Mouse (Mus musculus): ENCODE data around the gene Lifr.
A peak's percentile ranks its signal among the peaks of the same experiment; 100 is the strongest.

The Lifr gene

DNA sequence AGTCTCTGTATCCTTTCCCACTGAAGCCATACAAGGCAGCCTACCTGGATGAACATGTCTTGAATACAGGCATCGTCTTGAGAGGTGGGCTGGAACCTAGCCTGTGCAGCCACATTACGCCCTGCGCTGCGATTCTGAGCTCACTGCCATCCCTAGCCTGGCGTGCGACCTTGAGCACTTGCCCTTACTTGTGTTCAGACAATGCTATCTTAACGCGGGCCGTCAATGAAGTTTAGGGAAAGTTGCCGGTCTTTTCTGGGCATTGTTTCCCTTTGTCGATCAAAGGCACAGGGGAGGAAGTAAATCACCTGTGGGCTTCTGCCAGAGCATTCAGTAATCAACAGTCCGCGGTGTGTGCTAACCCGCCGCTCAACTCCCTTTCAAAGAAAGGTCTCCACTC lies 8.6 kb upstream of the Lifr start:
- no peak for DNase-seq

DNA sequence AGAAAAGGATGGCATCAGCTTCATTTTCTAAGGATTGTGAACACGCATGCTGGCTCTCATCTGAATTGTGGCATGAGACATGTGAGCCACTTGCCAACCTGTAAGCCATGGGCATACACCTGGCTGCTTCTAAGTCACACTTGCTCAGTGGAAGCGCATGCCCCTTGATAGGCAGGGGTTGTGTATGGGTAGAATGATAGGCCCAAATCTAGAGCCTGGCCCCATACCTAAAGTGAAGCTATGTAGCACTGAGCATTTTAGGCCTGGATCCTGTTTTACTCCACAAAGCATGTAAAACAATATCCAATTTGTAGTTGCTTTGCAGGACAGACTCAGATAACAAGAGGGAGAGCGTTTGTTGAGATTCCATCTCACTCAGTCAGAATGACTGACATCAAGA lies 7.5 kb upstream of the Lifr start:
- DNase-seq = no peak

DNA sequence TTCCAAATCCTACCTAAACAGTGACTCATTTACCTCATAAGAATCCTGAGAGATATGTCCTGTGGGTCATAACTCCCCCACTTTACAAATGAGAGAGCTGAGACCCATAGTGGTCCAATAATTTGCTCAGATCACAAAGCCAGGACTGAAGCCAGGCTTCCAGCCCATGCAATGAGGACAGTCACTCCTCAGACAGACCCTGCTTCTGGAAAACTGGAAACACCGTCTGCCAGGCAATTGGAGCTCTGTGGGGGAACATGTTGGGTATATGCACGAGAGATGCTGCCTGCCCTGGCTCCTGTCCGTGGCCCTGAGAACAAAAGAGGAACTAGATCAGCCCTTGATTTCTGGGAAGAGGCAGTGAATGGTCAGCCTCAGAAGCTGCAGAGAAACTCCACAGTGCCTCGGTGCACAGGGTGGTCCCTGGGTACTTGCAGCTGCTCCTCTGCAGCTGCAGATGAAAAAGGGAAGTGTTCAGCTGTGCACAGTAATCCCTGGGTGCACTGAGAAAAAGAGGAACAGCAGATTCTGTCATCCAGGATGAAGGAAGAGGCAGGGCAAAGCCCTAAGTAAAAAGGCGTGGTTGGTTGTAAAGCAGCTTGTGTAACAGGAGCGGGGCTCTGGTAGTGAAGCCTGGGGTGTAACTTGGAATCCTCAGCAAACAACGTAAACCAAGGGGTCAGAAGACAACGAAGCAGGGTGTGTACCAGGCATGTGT lies 5.5 kb upstream of the Lifr start:
- DNase-seq = no peak

DNA sequence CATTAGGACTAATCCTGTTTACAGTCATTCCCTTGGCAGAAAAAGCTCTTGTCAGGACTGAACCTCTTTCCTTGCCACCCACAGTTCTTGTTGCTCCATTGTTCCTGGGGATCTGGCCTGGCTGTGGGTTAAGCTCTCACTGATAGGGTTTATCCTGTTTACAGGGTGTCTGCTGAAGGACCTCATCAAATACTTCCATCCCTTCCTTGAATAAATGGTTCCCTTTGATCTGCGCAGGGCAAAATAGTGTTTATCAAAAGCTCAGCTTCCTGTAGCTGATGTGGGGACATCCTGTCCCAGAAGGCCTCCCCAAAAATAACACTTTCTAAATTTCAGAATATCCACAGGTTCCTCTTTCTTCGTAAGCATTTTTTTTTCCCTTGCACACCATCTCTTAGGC lies 1.7 kb upstream of the Lifr start:
- DNase-seq = no peak

- peak; percentile 32 for DNase-seq
Measured at GRCm38 (mm10) chr15:7092321-7092720, 1.9 kb downstream of the Lifr start.

DNA sequence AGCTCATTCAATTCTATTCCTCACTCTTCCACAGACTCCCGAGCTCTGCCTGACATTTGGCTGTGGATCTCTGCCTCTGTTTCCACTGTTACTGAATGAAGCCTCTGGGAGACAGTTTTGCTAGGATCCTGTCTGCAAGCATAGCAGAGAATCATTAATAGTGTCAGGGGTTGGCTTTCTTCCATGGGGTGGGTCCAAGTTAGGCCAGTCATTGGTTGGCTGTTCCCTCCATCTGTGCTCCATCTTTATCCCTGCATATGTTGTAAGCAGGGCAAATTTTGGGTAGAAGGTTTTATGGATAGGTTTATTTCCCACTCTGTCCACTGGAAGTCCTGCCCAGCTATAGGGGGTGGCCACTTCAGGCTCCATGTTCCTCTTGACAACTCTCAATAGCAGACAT lies 9.0 kb downstream of the Lifr start:
- DNase-seq = no peak

GRCm38 (mm10) chr15:7100226-7100625 lies 9.8 kb downstream of the Lifr start:
- DNase-seq = no peak

GRCm38 (mm10) chr15:7103051-7103450 lies 12.6 kb downstream of the Lifr start:
- no peak for DNase-seq

GRCm38 (mm10) chr15:7105224-7105623 lies 14.8 kb downstream of the Lifr start:
- DNase-seq = no peak

DNA sequence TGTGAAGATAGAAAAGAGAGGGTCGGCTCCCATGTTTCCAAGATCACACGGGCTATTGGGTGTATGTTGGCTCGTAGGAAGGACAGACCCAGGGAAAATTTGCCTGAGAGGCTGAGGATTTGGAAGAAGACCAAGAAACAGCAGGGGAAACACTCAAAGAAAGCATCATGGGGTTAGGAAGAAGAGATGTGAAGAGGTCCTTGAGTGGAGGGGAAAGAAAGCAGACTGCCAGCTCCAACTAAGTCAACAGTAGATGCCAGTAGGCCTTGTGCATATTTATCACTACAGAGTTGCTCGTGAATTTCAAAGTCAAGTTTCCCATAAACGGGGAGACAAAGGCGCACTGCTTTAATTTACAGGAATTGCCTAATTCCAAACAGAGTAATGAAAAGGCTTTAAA lies 17.7 kb downstream of the Lifr start:
- DNase-seq = no peak

GRCm38 (mm10) chr15:7112227-7112907 lies 22.0 kb downstream of the Lifr start:
- no peak for DNase-seq

- DNase-seq = no peak
Measured at GRCm38 (mm10) chr15:7113906-7114305, 23.5 kb downstream of the Lifr start.

- DNase-seq = no peak
Measured at GRCm38 (mm10) chr15:7115326-7116003, 25.1 kb downstream of the Lifr start.

GRCm38 (mm10) chr15:7116216-7116615 lies 25.8 kb downstream of the Lifr start:
- DNase-seq = no peak

DNA sequence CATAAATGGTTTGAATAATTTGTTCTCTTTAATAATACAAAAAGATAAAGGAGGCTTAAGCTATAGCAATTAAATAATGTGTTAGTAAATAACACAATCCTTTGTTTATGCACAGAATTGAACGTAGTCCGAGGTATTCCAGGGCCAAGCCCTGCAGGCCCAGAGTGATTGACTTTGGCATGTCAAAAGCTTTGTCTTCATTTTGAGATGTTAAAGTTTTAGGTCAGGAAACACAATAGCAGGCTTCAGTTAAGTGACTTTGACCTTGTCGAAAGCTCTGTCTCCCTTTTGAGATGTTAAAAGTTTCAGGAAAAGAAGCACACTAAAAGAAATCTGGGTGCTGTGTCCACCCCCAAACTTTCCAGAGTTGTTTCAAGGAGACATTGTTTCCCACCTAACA lies 26.3 kb downstream of the Lifr start:
- DNase-seq = no peak

DNA sequence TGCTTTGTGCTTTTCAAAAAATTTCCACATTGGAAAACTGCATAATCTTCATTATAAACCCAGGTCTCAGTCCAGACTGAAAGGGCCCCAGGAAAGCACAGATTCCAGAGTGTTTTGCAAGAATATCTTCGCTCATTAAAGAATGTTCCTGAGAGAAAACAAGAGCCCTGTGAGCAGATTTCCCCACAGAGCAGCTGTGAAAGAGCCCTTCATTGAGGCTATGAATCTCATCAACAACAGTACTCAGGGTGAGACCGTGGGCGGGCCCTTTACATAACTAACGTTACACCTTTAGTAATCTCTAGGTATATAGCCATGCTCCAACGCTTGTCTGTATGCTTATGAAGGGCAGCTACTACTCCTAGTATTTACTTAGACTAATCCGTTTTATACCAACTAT lies 27.5 kb downstream of the Lifr start:
- no peak for DNase-seq

GRCm38 (mm10) chr15:7118849-7119248 lies 28.4 kb downstream of the Lifr start:
- peak; percentile 40 for DNase-seq

DNA sequence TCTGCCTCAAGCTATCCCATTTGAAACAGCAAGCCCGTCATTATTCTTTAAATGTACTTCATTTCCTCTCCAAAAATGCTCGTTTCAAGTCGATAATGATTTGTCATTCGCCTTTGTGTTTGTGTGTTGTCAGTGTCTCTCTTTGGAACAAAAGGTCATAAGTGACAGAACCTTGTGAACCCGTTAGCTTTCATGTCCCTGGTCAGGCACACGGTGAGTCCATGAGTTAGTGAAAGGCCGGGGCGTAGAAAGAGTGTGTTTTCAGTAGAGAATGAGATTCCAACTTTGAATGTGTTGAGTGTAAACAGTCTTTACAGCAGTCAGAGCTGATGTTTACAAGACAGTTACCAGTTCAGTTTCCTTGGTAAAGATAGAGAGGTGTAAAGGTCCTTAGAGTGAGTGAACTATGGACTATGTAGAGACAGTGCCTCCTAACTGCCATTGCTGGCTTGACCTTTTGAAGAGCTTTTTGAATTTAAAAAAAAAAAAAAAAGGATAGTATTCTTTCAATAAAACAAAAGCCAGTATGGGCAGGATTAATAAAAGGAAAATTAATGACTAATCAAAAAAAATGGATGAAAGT lies 29.6 kb downstream of the Lifr start:
- no peak for DNase-seq

- peak; percentile 34 for DNase-seq
Measured at GRCm38 (mm10) chr15:7123781-7124450, 33.5 kb downstream of the Lifr start.

DNA sequence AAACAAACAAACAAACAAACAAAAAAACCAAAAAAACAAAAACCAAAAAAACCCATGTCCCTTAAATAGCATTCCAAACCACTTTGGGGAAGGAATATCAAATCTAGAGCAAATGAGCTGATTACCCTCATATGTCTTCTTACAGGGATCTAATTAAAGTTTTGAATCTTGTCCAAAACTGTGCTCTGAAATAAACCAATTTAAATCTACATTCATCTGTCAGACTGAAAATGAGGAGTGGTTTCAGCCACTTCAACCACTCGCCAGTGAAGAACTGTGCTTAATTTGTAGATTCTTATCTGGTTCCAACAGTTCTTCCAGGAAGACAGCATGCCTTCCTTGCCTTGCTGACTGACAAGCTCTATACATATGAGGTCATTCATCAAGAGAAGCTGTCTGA lies 35.8 kb downstream of the Lifr start:
- no peak for DNase-seq

GRCm38 (mm10) chr15:7128627-7129126 lies 38.3 kb downstream of the Lifr start:
- DNase-seq = peak; percentile 52

- peak; percentile 97 for DNase-seq
Measured at GRCm38 (mm10) chr15:7129127-7129943, 38.9 kb downstream of the Lifr start.
